Mouse (Mus musculus): ENCODE results near the gene Cep83.

DNA sequence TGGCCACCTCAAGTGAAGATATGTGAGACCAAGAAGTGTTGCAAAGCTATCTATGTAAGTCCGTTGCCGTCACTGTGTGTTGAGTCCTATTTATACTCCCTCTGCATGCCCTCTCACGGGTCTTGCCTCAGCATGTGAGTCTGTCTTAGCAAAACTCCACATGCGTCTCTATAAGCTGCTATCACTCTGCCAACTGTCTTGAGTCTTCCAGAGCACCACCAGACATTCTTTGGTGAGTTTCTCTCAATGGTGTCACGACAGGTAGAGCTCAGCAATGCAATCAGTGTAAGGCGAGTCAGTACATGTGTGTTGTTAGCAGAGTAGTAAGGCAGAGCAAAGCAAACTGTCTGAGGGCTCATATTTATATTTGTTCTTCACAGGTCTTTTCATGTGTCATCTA is 31.8 kb downstream of the Cep83 start:
- TF ChIP-seq CTCF (IDR thresholded peaks at IDR 0.05; ENCODE audit: borderline replicate concordance, insufficient read depth, low read depth, low read length) (no peak), POLR2A (IDR thresholded peaks at IDR 0.05; ENCODE audit: borderline replicate concordance, insufficient read depth, low read length) (no peak)
